Mouse (Mus musculus) megakaryocyte, embryonic 14.5 days (primary cell): Measurements from ENCODE around the gene Gm14548. TPM values are rescaled to one million over a fixed set of nuclear protein-coding genes. Genes with fewer than 3 reads are reported as not detected.
"Not testable (repeated sequence)": the region's sequence is repeated elsewhere in the genome, so short reads cannot be mapped to it uniquely, and the experiment has no call there.

ENCODE experiments used
- H3K27me3 ChIP-seq: replicated peaks from 2 replicates; pipeline ENCODE3; 2012; ENCODE audit warnings: inconsistent platforms
- H3K36me3 ChIP-seq: replicated peaks from 2 replicates; pipeline ENCODE3; 2012; ENCODE audit warnings: low read length, inconsistent platforms, mixed read lengths
- H3K4me1 ChIP-seq: 2 replicates; pipeline ENCODE4 v1.6.1; 2012; ENCODE audit warnings: inconsistent platforms
- H3K4me3 ChIP-seq: replicated peaks from 2 replicates; pipeline ENCODE3; 2012; ENCODE audit warnings: moderate library complexity, mild to moderate bottlenecking, inconsistent platforms
- H3K9me3 ChIP-seq: 2 replicates; pipeline ENCODE4 v1.6.1; 2012; ENCODE audit warnings: inconsistent platforms
- FLI1 ChIP-seq: IDR thresholded peaks from 2 replicates; pipeline ENCODE4 v1.6.1; 2012; ENCODE audit warnings: low read length, inconsistent platforms, mixed read lengths
- GATA1 ChIP-seq: IDR thresholded peaks from 3 replicates; pipeline ENCODE4 v1.6.1; 2012; ENCODE audit warnings: mixed read lengths, low read length, inconsistent platforms, borderline replicate concordance
- polyA plus RNA-seq: library from polyadenylated mRNA; stranded (reverse); fragments of >175 nt; gene quantifications from 2 replicates; pipeline ENCODE4 v1.2.3, GENCODE M21; 2012; ENCODE audit warnings: low replicate concordance; ENCODE audit not compliant: insufficient read depth

Gene Gm14548
- polyA plus RNA-seq: 0.12 TPM in 1 of 2 replicates, not detected in the other

DNA sequence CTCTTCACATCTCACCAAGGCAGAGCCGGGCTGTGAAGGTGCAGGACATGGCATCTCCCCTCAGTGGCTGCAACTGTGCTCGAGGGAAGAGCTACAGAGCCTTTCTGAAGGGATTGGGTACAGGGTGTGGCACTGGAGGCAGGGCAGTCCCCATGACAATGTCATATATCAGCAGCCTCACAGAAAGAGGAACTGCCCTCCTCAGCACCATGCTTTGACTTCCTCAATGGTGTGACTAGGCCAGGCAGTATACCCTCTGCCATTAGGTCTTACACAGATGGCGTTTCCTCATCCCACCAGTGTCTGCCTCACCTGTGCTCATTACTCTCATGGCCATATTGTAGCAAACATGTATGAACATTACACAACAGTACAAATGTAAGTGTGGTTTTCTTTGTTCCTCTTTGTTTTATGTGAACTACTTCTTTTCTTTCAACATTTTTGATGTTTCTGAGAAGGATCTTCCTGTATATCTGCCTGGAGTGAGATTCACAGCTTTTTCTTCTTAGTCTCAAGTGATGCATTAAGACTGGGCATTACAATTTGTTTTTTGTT is at the start of gene Gm14548:
Gene Gm14548 (minus strand): TSS at position 85 of the 555 bp plus-strand sequence.
- H3K4me3 ChIP-seq, H3K4me1 ChIP-seq, H3K36me3 ChIP-seq, H3K27me3 ChIP-seq, H3K9me3 ChIP-seq: not testable (repeated sequence)

DNA sequence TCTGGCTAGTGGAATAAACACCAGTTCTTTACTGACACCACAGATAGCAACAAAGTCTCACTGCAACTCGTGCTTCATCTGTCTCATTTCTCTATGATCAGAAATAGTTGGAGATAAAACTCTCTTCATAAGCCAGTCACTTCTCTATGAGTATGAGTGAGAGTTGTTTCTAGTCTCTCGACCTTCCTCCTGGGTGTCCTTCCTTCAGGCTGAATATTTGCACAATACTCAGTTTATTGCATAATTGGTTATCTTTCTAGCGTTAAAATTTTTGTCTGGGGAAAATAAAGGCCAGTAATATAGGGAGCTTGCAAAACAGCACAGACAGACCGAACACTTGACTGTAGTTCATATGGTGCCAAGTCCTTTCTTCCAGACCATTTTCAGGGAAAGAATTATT is 48.2 kb upstream of the Gm14548 start:
- no peaks in the 10 kb centered on the region for H3K9me3 ChIP-seq
- no peaks in the 10 kb centered on the region for H3K36me3 ChIP-seq
- no peak for TF ChIP-seq GATA1
- TF ChIP-seq FLI1: no peak
- H3K27me3 ChIP-seq: no peaks in the 10 kb centered on the region
- H3K4me3 ChIP-seq: no peak overlapping the region
- H3K4me1 ChIP-seq: peaks cover 20% of the 10 kb centered on the region

DNA sequence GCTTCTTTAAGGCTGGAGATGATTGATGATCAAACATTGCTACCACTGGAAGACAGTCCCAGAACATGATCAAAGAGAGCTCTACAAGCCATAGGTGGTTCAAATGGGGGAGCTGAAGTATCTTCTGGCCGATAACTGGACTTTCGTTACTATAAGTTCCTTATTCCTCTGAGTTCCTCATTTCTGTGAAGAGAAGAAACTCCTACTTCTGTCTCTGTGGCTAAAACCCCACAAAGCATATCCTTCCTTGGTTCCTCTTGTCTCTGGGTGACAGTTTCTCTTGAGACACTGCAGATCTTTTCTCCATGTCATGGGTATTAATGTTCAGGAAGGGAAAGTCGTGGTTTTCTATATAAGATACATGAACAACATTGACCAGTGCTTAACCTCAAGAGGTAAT is 43.0 kb upstream of the Gm14548 start:
- TF ChIP-seq GATA1: no peak
- TF ChIP-seq FLI1: no peak
- Histone ChIP-seq H3K4me1 (peaks cover 46% of the 10 kb centered on the region), H3K4me3 (peak overlapping the region; percentile 80), H3K27me3 (no peaks in the 10 kb centered on the region), H3K9me3 (no peaks in the 10 kb centered on the region), H3K36me3 (no peaks in the 10 kb centered on the region)

DNA sequence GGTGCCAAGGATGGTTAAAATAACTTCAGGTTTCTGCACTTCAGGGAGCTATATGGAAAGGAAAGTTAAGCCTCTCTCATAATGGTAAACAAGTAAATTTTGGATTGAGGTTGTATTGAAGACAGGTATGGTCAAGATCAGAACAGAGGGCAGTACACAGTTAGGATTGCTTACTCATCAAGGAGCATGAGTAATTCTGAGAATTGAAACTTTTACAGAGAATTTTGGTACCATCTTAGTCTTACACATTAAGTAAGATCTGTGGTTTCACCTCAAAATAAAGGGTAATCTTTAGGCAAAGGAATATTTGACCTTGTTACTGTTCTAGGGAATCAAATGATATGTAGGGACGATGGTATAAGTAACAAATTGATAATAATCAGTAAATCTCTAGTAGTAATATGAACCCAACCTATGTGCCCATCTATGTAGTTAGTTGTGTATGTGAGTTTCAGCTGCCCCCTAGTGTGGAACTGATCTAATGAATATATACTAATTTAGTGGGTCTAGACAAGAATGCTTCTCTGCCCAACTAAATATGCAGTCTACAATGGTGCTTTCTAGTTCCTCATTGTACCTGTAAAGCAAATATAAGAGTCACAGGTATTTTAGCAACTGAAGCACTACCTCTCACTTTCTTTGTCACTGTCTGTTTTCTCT is 42.1 kb upstream of the Gm14548 start:
- H3K4me3 ChIP-seq: no peak overlapping the region
- no peaks in the 10 kb centered on the region for H3K9me3 ChIP-seq
- peaks cover 48% of the 10 kb centered on the region for H3K4me1 ChIP-seq
- no peaks in the 10 kb centered on the region for H3K36me3 ChIP-seq
- H3K27me3 ChIP-seq: no peaks in the 10 kb centered on the region
- TF ChIP-seq GATA1: no peak
- no peak for TF ChIP-seq FLI1

DNA sequence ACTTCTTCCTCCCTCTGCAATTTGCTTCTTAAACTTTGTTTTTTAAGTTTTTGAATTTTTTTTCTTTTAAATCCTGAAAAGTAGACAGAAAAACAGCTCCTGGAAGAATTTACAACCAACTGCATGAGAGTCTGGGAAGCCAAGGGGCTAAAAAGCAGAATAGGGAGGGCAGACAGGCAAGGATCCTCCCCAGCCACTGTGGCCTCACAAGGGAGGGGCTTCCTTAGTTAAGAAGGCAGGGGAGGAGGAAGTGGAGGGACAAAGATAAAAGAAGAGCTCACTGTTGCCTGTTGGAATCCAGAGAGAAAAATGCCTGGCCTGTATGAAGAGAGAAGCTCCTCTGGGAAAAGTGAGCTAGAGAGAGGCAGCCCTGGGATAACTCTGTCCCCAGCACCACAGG is 37.6 kb upstream of the Gm14548 start:
- H3K36me3 ChIP-seq, H3K9me3 ChIP-seq, H3K27me3 ChIP-seq: not testable (repeated sequence)
- Histone ChIP-seq H3K4me3 (peak overlapping the region; percentile 56), H3K4me1 (peaks cover 67% of the 10 kb centered on the region)

DNA sequence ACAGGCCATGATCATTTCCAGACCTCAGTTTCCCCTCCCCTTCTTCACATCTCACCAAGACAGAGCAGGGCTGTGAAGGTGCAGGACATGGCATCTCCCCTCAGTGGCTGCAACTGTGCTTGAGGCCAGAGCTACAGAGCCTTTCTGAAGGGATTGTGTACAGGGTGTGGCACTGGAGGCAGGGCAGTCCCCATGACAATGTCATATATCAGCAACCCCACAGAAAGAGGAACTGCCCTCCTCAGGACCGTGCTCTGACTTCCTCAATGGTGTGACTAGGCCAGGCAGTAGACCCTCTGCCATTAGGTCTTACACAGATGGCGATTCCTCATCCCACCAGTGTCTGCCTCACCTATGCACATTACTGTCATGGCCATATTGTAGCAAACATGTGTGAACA is 17.5 kb upstream of the Gm14548 start, which contains the start of gene Lilra6:
Gene Lilra6 (minus strand): TSS at position 117 of the 400 bp plus-strand sequence.
- not testable (repeated sequence) for H3K36me3 ChIP-seq, H3K27me3 ChIP-seq, H3K4me3 ChIP-seq, H3K9me3 ChIP-seq
- H3K4me1 ChIP-seq: peaks cover 30% of the 10 kb centered on the region

DNA sequence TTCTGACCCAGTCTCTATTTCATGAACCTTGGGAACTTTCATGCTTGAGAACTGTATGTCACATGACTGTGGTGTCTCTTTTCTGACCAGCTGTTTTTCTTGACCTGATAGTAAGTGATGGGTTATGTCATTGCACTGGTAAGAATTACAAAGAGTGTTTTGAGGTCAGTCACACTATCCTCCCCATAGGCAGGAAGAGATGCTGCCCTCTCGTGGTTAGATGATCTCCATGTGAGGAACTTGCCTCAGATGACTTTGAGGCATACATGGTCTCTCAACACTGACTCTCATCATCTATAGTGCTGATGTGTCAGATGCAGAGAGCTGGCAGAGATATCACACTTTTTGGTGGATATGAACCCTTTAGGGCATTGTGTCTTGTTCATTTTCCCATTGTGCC is 5.8 kb upstream of the Gm14548 start:
- Histone ChIP-seq H3K9me3 (no peaks in the 10 kb centered on the region), H3K4me1 (peaks cover 6% of the 10 kb centered on the region), H3K27me3 (no peaks in the 10 kb centered on the region), H3K4me3 (no peak overlapping the region), H3K36me3 (no peaks in the 10 kb centered on the region)
- TF ChIP-seq GATA1 (no peak), FLI1 (no peak)

DNA sequence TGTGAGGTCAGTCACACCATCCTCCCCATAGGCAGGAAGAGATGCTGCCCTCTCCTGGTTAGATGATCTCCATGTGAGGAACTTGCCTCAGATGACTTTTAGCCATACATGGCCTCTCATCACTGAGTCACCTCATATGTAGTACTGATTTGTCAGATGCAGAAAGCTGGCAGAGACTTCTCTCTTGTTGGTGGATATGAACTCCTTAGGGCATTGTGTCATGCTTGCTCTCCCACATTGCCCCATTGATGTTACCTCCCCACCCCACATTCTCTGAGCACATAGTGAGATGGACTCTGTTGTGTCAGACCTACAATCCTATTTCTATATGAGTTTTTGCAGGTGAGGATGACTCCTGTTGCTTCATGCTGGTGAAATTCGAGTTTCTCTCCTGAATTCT is 22.9 kb downstream of the Gm14548 start:
- H3K4me3 ChIP-seq, H3K27me3 ChIP-seq, H3K4me1 ChIP-seq, H3K9me3 ChIP-seq, H3K36me3 ChIP-seq: not testable (repeated sequence)

DNA sequence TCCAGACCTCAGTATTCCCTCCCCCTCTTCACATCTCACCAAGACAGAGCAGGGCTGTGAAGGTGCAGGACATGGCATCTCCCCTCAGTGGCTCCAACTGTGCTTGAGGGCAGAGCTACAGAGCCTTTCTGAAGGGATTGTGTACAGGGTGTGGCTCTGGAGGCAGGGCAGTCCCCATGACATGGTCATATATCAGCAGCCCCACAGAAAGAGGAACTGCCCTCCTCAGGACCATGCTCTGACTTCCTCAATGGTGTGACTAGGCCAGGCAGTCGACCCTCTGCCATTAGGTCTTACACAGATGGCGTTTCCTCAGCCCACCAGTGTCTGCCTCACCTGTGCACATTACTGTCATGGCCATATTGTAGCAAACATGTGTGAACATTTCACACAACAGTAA is 53.0 kb downstream of the Gm14548 start, which contains the start of gene Pira2:
Gene Pira2 (minus strand): TSS at position 101 of the 400 bp plus-strand sequence.
- H3K9me3 ChIP-seq, H3K4me1 ChIP-seq, H3K4me3 ChIP-seq, H3K36me3 ChIP-seq, H3K27me3 ChIP-seq: not testable (repeated sequence)

DNA sequence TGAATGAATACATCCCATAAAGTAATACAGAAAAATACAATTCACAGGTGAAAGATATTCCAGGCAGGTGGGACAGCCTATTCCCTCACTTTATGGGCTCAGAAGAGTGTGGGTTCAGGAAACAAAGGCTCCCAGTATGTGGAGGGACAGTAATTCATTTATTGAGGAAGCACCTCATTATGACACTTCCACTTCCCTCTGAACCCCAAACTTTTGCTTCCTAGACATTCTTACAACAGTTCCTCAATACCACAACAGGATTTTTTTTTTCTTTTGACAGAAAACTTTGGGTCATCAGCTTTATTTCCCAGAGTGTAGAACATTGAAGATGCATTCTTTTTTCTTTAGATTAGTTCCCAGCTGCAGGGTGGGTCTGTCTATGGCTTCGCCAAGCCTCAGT is 60.1 kb downstream of the Gm14548 start:
- not testable (repeated sequence) for H3K36me3 ChIP-seq, H3K4me3 ChIP-seq, H3K9me3 ChIP-seq, H3K4me1 ChIP-seq, H3K27me3 ChIP-seq

Other genes starting within 250 kb of the Gm14548 start
- 5.3 and 22.0 TPM in 2 replicates for gene Leng1, start 232.3 kb downstream of the Gm14548 start, polyA plus RNA-seq
- gene Tmc4, start 220.6 kb downstream of the Gm14548 start, polyA plus RNA-seq: 3.3 and 9.3 TPM in 2 replicates
- gene Tsen34, start 205.3 kb downstream of the Gm14548 start, polyA plus RNA-seq: 60.0 and 93.4 TPM in 2 replicates
- gene Mboat7, start 204.6 kb downstream of the Gm14548 start, polyA plus RNA-seq: 210 and 251 TPM in 2 replicates
- 123 and 1,094 TPM in 2 replicates for gene Rps9, start 194.1 kb downstream of the Gm14548 start, polyA plus RNA-seq
- gene Pirb, start 177.7 kb downstream of the Gm14548 start, polyA plus RNA-seq: 14.2 TPM in 1 of 2 replicates, not detected in the other
- gene Gm15448, start 72.4 kb downstream of the Gm14548 start, polyA plus RNA-seq: not detected in 2 replicates
- gene Pira2, start 53.1 kb downstream of the Gm14548 start, polyA plus RNA-seq: 0.23 TPM in 1 of 2 replicates, not detected in the other
- 1.1 TPM in 1 of 2 replicates, not detected in the other for gene Lilra6, start 17.4 kb upstream of the Gm14548 start, polyA plus RNA-seq
- gene Lair1, start 165.1 kb upstream of the Gm14548 start, polyA plus RNA-seq: 0.12 TPM in 1 of 2 replicates, not detected in the other
- gene Ttyh1, start 221.3 kb upstream of the Gm14548 start, polyA plus RNA-seq: not detected in 2 replicates
- 56.6 and 193 TPM in 2 replicates for gene Leng8, start 238.9 kb upstream of the Gm14548 start, polyA plus RNA-seq